Mouse (Mus musculus): ENCODE measurements around the gene Cybrd1. TPM values are rescaled to one million over a fixed set of nuclear protein-coding genes. Genes with fewer than 3 reads are reported as not detected.

Cybrd1 gene
- total and polyA plus RNA-seq, 2 experiments: under 0.01 to 0.05 TPM

GRCm38 (mm10) chr2:71162831-71163621, 45.3 kb downstream of the Cybrd1 start:
- Histone ChIP-seq H3K4me1 (ENCODE audit: control insufficient read depth, insufficient read depth, low read length) (no peaks in the 10 kb centered on the region), H3K27ac (replicated peaks; ENCODE audit: insufficient read depth, low read depth, low read length) (no peak overlapping the region), H3K27me3 (ENCODE audit: control insufficient read depth, insufficient read depth, low read length) (no peaks in the 10 kb centered on the region), H3K36me3 (ENCODE audit: control insufficient read depth, insufficient read depth, low read length) (no peaks in the 10 kb centered on the region), H3K79me2 (ENCODE audit: control insufficient read depth, insufficient read depth, low read length) (no peaks in the 10 kb centered on the region), H3K9ac (ENCODE audit: low read depth, low read length) (no peak overlapping the region), H3K4me3 (ENCODE audit: insufficient read depth, low read depth, low read length) (no peak overlapping the region)
- WGBS: 84% methylated on average over 25 of the region's 25 CpGs
- no peak for DNase-seq (ENCODE audit: extremely low read depth, low read depth, low spot score)
- TF ChIP-seq CTCF (IDR thresholded peaks at IDR 0.05; ENCODE audit: low read depth, low read length): no peak
- TF ChIP-seq POLR2A (IDR thresholded peaks at IDR 0.05; ENCODE audit: extremely low read depth, insufficient read depth, low read length): no peak

DNA sequence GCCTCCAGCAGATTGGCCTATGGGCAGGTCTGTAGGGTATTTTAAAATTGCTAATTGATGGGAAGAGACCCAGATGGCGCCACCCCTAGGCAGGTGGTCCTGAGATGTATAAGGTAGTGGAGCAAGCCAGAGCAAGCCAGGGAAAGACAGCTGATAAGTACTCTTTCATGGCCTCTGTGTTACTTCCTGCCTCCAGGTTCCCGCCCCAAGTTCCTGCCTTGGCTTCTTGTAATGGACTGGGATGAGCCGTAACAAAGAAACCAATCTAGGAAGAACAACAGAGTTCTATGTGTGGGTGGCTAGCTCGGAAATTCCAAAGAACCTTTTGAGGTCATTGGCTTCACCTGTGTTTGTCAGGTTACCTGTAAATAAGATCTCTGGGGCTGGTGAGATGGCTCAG, 49.5 kb downstream of the Cybrd1 start:
- WGBS: 76% methylated on average over 4 of the region's 4 CpGs
- no peaks in the 10 kb centered on the region for H3K4me1 ChIP-seq (ENCODE audit: control insufficient read depth, insufficient read depth, low read length)
- no peak overlapping the region for H3K4me3 ChIP-seq (ENCODE audit: insufficient read depth, low read depth, low read length)
- no peak for DNase-seq (ENCODE audit: extremely low read depth, low read depth, low spot score)
- H3K79me2 ChIP-seq (ENCODE audit: control insufficient read depth, insufficient read depth, low read length): no peaks in the 10 kb centered on the region
- TF ChIP-seq CTCF (IDR thresholded peaks at IDR 0.05; ENCODE audit: low read depth, low read length): no peak
- no peak for TF ChIP-seq POLR2A (IDR thresholded peaks at IDR 0.05; ENCODE audit: extremely low read depth, insufficient read depth, low read length)
- no peaks in the 10 kb centered on the region for H3K27me3 ChIP-seq (ENCODE audit: control insufficient read depth, insufficient read depth, low read length)
- H3K9ac ChIP-seq (ENCODE audit: low read depth, low read length): no peak overlapping the region
- H3K27ac ChIP-seq (replicated peaks; ENCODE audit: insufficient read depth, low read depth, low read length): no peak overlapping the region
- no peaks in the 10 kb centered on the region for H3K36me3 ChIP-seq (ENCODE audit: control insufficient read depth, insufficient read depth, low read length)

DNA sequence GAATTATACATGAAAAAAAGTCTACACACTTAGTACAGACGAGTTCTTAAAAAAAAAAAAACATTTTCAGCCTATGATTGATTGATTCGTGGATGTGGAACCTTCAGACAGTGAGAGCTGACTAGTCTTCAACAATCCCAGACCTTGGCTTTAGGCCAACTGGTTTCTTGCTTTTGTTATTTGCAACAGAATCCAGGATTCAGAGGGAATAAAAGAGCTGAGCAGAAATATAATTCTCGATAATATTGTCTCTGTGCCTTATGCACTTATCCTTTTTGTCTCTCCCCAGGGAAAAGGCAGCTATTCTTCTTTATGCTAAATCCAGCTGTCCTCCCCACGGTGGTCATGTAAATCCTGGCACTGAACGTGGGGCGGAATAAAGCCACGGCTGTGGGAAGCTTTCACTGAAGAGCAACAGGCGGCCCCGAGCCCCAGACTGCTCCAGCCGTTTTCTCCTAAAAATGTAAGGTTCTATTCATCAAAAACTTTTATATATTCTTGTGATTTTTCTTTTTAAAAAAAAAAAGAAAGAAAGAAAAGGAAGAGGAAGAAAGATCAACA, 50.8 kb downstream of the Cybrd1 start:
- no peak overlapping the region for H3K9ac ChIP-seq (ENCODE audit: low read depth, low read length)
- H3K27me3 ChIP-seq (ENCODE audit: control insufficient read depth, insufficient read depth, low read length): no peaks in the 10 kb centered on the region
- H3K27ac ChIP-seq (replicated peaks; ENCODE audit: insufficient read depth, low read depth, low read length): no peak overlapping the region
- DNase-seq (ENCODE audit: extremely low read depth, low read depth, low spot score): no peak
- no peak overlapping the region for H3K4me3 ChIP-seq (ENCODE audit: insufficient read depth, low read depth, low read length)
- no peak for TF ChIP-seq CTCF (IDR thresholded peaks at IDR 0.05; ENCODE audit: low read depth, low read length)
- TF ChIP-seq POLR2A (IDR thresholded peaks at IDR 0.05; ENCODE audit: extremely low read depth, insufficient read depth, low read length): no peak
- 80% methylated on average over 10 of the region's 10 CpGs for WGBS
- no peaks in the 10 kb centered on the region for H3K79me2 ChIP-seq (ENCODE audit: control insufficient read depth, insufficient read depth, low read length)
- no peaks in the 10 kb centered on the region for H3K4me1 ChIP-seq (ENCODE audit: control insufficient read depth, insufficient read depth, low read length)
- H3K36me3 ChIP-seq (ENCODE audit: control insufficient read depth, insufficient read depth, low read length): no peaks in the 10 kb centered on the region

- Histone ChIP-seq H3K79me2 (ENCODE audit: control insufficient read depth, insufficient read depth, low read length) (no peaks in the 10 kb centered on the region), H3K27me3 (ENCODE audit: control insufficient read depth, insufficient read depth, low read length) (no peaks in the 10 kb centered on the region), H3K36me3 (ENCODE audit: control insufficient read depth, insufficient read depth, low read length) (no peaks in the 10 kb centered on the region), H3K4me3 (ENCODE audit: insufficient read depth, low read depth, low read length) (no peak overlapping the region), H3K4me1 (ENCODE audit: control insufficient read depth, insufficient read depth, low read length) (no peaks in the 10 kb centered on the region), H3K27ac (replicated peaks; ENCODE audit: insufficient read depth, low read depth, low read length) (no peak overlapping the region), H3K9ac (ENCODE audit: low read depth, low read length) (no peak overlapping the region)
- TF ChIP-seq CTCF (IDR thresholded peaks at IDR 0.05; ENCODE audit: low read depth, low read length): no peak
- no peak for TF ChIP-seq POLR2A (IDR thresholded peaks at IDR 0.05; ENCODE audit: extremely low read depth, insufficient read depth, low read length)
- DNase-seq (ENCODE audit: extremely low read depth, low read depth, low spot score): no peak
- 68% methylated on average over 3 of the region's 3 CpGs for WGBS
Measured at GRCm38 (mm10) chr2:71173031-71173430, 55.3 kb downstream of the Cybrd1 start.

DNA sequence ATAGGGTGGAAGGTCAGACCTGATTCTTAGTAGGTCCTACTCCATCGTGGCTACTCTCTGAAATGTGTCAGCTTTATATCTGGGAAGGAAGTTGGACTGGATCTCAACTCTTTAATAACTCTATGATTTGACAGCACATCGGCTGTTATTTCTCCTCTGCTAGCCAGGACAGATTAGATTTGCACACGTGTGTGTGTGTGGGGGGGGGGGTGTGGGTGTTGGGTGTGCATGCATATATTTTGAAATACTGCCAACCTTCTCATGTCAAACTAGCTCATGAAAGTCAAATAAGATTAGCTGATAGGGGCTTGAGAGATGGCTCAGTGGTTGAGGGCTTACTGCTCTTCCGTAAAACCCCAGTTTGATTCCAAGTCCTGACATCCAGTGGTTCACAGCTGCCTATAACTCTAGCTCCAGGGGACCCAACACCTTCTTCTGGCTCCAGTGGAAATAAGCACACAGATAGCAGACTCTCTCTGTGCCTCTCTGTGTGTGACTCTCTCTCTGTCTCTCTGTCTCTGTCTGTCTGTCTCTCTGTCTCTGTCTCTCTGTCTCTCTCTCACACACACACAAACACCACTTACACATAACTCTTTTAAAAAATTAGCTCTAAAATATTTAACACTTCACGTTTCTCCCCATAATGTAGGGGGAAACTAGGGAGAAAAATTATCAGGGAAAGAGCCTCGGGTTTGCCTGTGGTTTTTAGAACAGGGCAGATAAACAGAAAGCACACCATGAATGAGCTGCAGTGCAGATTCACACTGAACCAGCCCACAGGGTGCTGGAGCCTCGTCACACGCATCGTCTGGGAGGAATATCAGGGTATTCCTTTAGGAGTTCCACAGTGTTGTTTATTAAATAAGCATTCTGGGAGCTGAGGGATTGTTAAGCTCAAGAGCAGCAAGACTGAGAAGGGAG, 58.9 kb downstream of the Cybrd1 start:
- H3K9ac ChIP-seq (ENCODE audit: low read depth, low read length): no peak overlapping the region
- DNase-seq (ENCODE audit: extremely low read depth, low read depth, low spot score): no peak
- H3K4me3 ChIP-seq (ENCODE audit: insufficient read depth, low read depth, low read length): no peak overlapping the region
- no peak overlapping the region for H3K27ac ChIP-seq (replicated peaks; ENCODE audit: insufficient read depth, low read depth, low read length)
- no peak for TF ChIP-seq CTCF (IDR thresholded peaks at IDR 0.05; ENCODE audit: low read depth, low read length)
- no peak for TF ChIP-seq POLR2A (IDR thresholded peaks at IDR 0.05; ENCODE audit: extremely low read depth, insufficient read depth, low read length)
- no peaks in the 10 kb centered on the region for H3K27me3 ChIP-seq (ENCODE audit: control insufficient read depth, insufficient read depth, low read length)
- H3K4me1 ChIP-seq (ENCODE audit: control insufficient read depth, insufficient read depth, low read length): no peaks in the 10 kb centered on the region
- WGBS: 64% methylated on average over 9 of the region's 9 CpGs
- H3K79me2 ChIP-seq (ENCODE audit: control insufficient read depth, insufficient read depth, low read length): no peaks in the 10 kb centered on the region
- H3K36me3 ChIP-seq (ENCODE audit: control insufficient read depth, insufficient read depth, low read length): no peaks in the 10 kb centered on the region

Data from liver, adult 2 months (tissue).